In the genomic region with DNA sequence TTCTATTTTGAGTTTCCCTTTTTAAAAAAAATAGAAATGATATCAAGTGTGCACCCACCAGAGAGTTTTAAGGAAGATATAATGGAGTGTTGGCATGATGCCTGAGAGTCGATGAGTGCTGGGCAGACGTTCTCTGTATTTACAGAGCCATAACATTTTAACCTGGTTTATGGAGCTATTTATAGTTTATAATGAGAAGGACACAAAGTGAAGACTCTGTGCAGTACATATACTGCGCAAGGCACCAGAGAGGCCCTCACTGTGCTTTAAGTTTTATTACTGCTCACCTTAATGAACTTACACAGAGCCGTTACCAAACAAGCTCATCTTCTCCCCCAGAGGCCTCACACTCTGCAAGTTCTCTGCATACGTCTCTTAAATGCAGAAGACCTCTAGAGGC, we compare ENCODE assay signal across 31 mouse cellular contexts. TPM values are rescaled to one million over a fixed set of nuclear protein-coding genes. Genes with fewer than 3 reads are reported as not detected.
DNase-seq lines count a peak whose midpoint lies in the region; ATAC-seq lines count a peak whose summit lies in the region.
"Had no signal": no experiment of that assay in that cellular context is flagged by ENCODE, and none has a peak within 500 bp of the region (broad histone marks: within the 10 kb centered on the region; RNA-seq: fewer than 3 reads in every experiment).

No protein-coding gene starts in this region.

- intact Hi-C loops in heart, postnatal 25 days (cut with DNase I), result no loop called here

- H3K4me3 ChIP-seq in heart, embryonic 12.5 days, result no peak overlapping the region
- H3K4me3 ChIP-seq in heart, embryonic 16.5 days (ENCODE audit: low read length), result no peak overlapping the region
- no peak overlapping the region for H3K4me3 ChIP-seq in neural tube, embryonic 14.5 days (ENCODE audit: low read depth, low read length)
- H3K4me3 ChIP-seq: embryonic facial prominence, embryonic 15.5 days; erythroblast, embryonic 14.5 days; forebrain, embryonic 10.5 days; gastrocnemius, adult 2 months; heart, embryonic 10.5 days; hindbrain, embryonic 10.5 days; hindbrain, embryonic 15.5 days had no signal

- no peaks in the 10 kb centered on the region for H3K9me3 ChIP-seq in heart, embryonic 12.5 days (replicated peaks)
- no peaks in the 10 kb centered on the region for H3K9me3 ChIP-seq in heart, embryonic 16.5 days (replicated peaks; ENCODE audit: control insufficient read depth, low read length)
- no peaks in the 10 kb centered on the region for H3K9me3 ChIP-seq in neural tube, embryonic 14.5 days (ENCODE audit: control insufficient read depth, low read length)
- H3K9me3 ChIP-seq: embryonic facial prominence, embryonic 15.5 days; forebrain, embryonic 10.5 days; G1E; heart, embryonic 10.5 days; hindbrain, embryonic 10.5 days; hindbrain, embryonic 15.5 days had no signal

- H3K27me3 ChIP-seq in heart, embryonic 12.5 days (replicated peaks), result no peaks in the 10 kb centered on the region
- H3K27me3 ChIP-seq in heart, embryonic 16.5 days (ENCODE audit: control insufficient read depth, insufficient read depth, low read length), result no peaks in the 10 kb centered on the region
- no peaks in the 10 kb centered on the region for H3K27me3 ChIP-seq in neural tube, embryonic 14.5 days (ENCODE audit: control insufficient read depth, insufficient read depth, low read length)
- H3K27me3 ChIP-seq: embryonic facial prominence, embryonic 15.5 days; hindbrain, embryonic 15.5 days had no signal

- H3K4me1 ChIP-seq in heart, embryonic 12.5 days (replicated peaks), result peaks cover 24% of the 10 kb centered on the region
- H3K4me1 ChIP-seq in heart, embryonic 16.5 days (ENCODE audit: control insufficient read depth, insufficient read depth, low read length), result peaks cover 18% of the 10 kb centered on the region
- no peaks in the 10 kb centered on the region for H3K4me1 ChIP-seq in neural tube, embryonic 14.5 days (ENCODE audit: control insufficient read depth, insufficient read depth, low read length)
- H3K4me1 ChIP-seq: embryonic facial prominence, embryonic 15.5 days; forebrain, embryonic 10.5 days; heart, embryonic 10.5 days; hindbrain, embryonic 10.5 days; hindbrain, embryonic 15.5 days had no signal

- no peak overlapping the region for H3K4me2 ChIP-seq in heart, embryonic 12.5 days
- H3K4me2 ChIP-seq in heart, embryonic 16.5 days (ENCODE audit: low read depth, low read length), result no peak overlapping the region
- H3K4me2 ChIP-seq in neural tube, embryonic 14.5 days (ENCODE audit: low read depth, low read length), result no peak overlapping the region
- H3K4me2 ChIP-seq: embryonic facial prominence, embryonic 15.5 days; hindbrain, embryonic 15.5 days had no signal

- peak overlapping the region; percentile 33; the same call in 1 of the 2 replicates for H3K27ac ChIP-seq in heart, embryonic 12.5 days (ENCODE audit: poor library complexity, severe bottlenecking)
- H3K27ac ChIP-seq in heart, embryonic 16.5 days (ENCODE audit: low read length), result peak overlapping the region; percentile 58
- H3K27ac ChIP-seq in neural tube, embryonic 14.5 days (ENCODE audit: low read depth, low read length), result no peak overlapping the region
- H3K27ac ChIP-seq: embryonic facial prominence, embryonic 15.5 days; forebrain, embryonic 10.5 days; gastrocnemius, adult 2 months; heart, embryonic 10.5 days; hindbrain, embryonic 10.5 days; hindbrain, embryonic 15.5 days had no signal

- no peaks in the 10 kb centered on the region for H3K36me3 ChIP-seq in heart, embryonic 12.5 days
- H3K36me3 ChIP-seq in heart, embryonic 16.5 days (ENCODE audit: control insufficient read depth, insufficient read depth), result no peaks in the 10 kb centered on the region
- H3K36me3 ChIP-seq in neural tube, embryonic 14.5 days (ENCODE audit: control insufficient read depth, insufficient read depth, low read length), result no peaks in the 10 kb centered on the region
- H3K36me3 ChIP-seq: embryonic facial prominence, embryonic 15.5 days; forebrain, embryonic 10.5 days; G1E; heart, embryonic 10.5 days; hindbrain, embryonic 10.5 days; hindbrain, embryonic 15.5 days had no signal

- ATAC-seq in heart, embryonic 12.5 days (ENCODE audit: insufficient number of reproducible peaks, low FRiP score), result no peak
- ATAC-seq in heart, embryonic 16.5 days (replicated peaks; ENCODE audit: extremely low read depth, insufficient read depth, low FRiP score), result peak; percentile 58
- ATAC-seq in neural tube, embryonic 14.5 days (ENCODE audit: low read depth), result peak; percentile 34; the same call in 1 of the 2 replicates
- ATAC-seq: CD4-positive, CD25-positive, alpha-beta regulatory T cell, adult 4 months; forebrain, embryonic 14.5 days; inflammation-experienced regulatory T-cells, adult 6 months had no signal

- 51% methylated on average over 5 of the region's 5 CpGs for WGBS in heart, embryonic 12.5 days
- 29% methylated on average over 5 of the region's 5 CpGs for WGBS in heart, embryonic 16.5 days
- 69% methylated on average over 5 of the region's 5 CpGs for WGBS in neural tube, embryonic 14.5 days

- no peak overlapping the region for H3K9ac ChIP-seq in heart, embryonic 12.5 days
- H3K9ac ChIP-seq in heart, embryonic 16.5 days (ENCODE audit: low read length), result no peak overlapping the region
- H3K9ac ChIP-seq in neural tube, embryonic 14.5 days (replicated peaks; ENCODE audit: low read depth, low read length), result no peak overlapping the region
- H3K9ac ChIP-seq: embryonic facial prominence, embryonic 15.5 days; hindbrain, embryonic 15.5 days had no signal

- DNase-seq in heart, adult 18-20 months, result no peak
- DNase-seq in heart, postnatal 25 days (ENCODE audit: low spot score), result no peak
- DNase-seq in neural tube, embryonic 10.5 days (ENCODE audit: extremely low spot score, low spot score), result no peak
- no peak for DNase-seq in lung, postnatal 25 days (ENCODE audit: low spot score)
- DNase-seq: adrenal gland, postnatal 10 days; B cell, adult 2 months; cerebellum, adult 11 months; cerebellum, adult 8-10 months; cerebellum, postnatal 14 days; embryo, embryonic 11 days; gastrocnemius, adult 2 months; gastrocnemius, postnatal 25 days; kidney, adult 2 months had no signal

RNA-seq across cellular contexts. Expression of a gene that starts 13.5 kb away (rescaled TPM):
- polyA plus RNA-seq in heart, embryonic 12.5 days (2016; fragmentation: Nextera tagmentation; extraction: Ambion mirVana), result not detected in 2 replicates
- not detected for total RNA-seq in heart, adult 18-20 months (2021)
- polyA plus RNA-seq in heart, embryonic 16.5 days (2015; fragmentation: Nextera tagmentation; extraction: Ambion mirVana), result not detected in 2 replicates
- total RNA-seq in heart, postnatal 25 days (2021), result not detected
- polyA plus RNA-seq in neural tube, embryonic 14.5 days (2014; fragmentation: Nextera tagmentation; extraction: Ambion mirVana), result not detected in 2 replicates
- total RNA-seq: adrenal gland, postnatal 10 days; common myeloid progenitor, adult 5-6 weeks; G1E; gastrocnemius, adult 2 months; gastrocnemius, postnatal 25 days; granulocyte monocyte progenitor cell, adult 5-6 weeks had no signal
- polyA plus RNA-seq: brain, embryonic 14.5 days; CD4-positive, CD25-positive, alpha-beta regulatory T cell, adult 4 months; embryonic facial prominence, embryonic 11.5 days; embryonic facial prominence, embryonic 15.5 days; erythroblast, embryonic 14.5 days; forebrain, embryonic 10.5 days; forebrain, embryonic 14.5 days; G1E; heart, embryonic 10.5 days; hindbrain, embryonic 10.5 days; hindbrain, embryonic 15.5 days; inflammation-experienced regulatory T-cells, adult 6 months; kidney, adult 2 months had no signal

RNA-seq across cellular contexts. Expression of a gene that starts 36.6 kb away (rescaled TPM):
- not detected in 2 replicates for polyA plus RNA-seq in heart, embryonic 12.5 days (2016; fragmentation: Nextera tagmentation; extraction: Ambion mirVana)
- not detected for total RNA-seq in heart, adult 18-20 months (2021)
- 0.06 TPM in 1 of 2 replicates, not detected in the other for polyA plus RNA-seq in heart, embryonic 16.5 days (2015; fragmentation: Nextera tagmentation; extraction: Ambion mirVana)
- not detected for total RNA-seq in heart, postnatal 25 days (2021)
- polyA plus RNA-seq in neural tube, embryonic 14.5 days (2014; fragmentation: Nextera tagmentation; extraction: Ambion mirVana), result not detected in 2 replicates
- total RNA-seq: adrenal gland, postnatal 10 days; adrenal gland, postnatal 4 days; common myeloid progenitor, adult 5-6 weeks; gastrocnemius, adult 2 months; gastrocnemius, postnatal 25 days; granulocyte monocyte progenitor cell, adult 5-6 weeks had no signal
- polyA plus RNA-seq: brain, embryonic 14.5 days; CD4-positive, CD25-positive, alpha-beta regulatory T cell, adult 4 months; embryonic facial prominence, embryonic 11.5 days; erythroblast, embryonic 14.5 days; forebrain, embryonic 10.5 days; forebrain, embryonic 14.5 days; G1E; heart, embryonic 10.5 days; hindbrain, embryonic 10.5 days; hindbrain, embryonic 15.5 days; inflammation-experienced regulatory T-cells, adult 6 months; kidney, adult 2 months had no signal
